Mouse (Mus musculus): Measurements from ENCODE around the gene Olfr305. TPM values are rescaled to one million over a fixed set of nuclear protein-coding genes. Genes with fewer than 3 reads are reported as not detected.

Olfr305 gene
- polyA plus RNA-seq, 1 experiment from 2014 or later, result not detected

Other genes starting within 250 kb of the Olfr305 start
- gene Vmn2r75, start 195.2 kb downstream of the Olfr305 start, polyA plus RNA-seq (2015; fragmentation: Nextera tagmentation; extraction: Ambion mirVana), result not detected in 2 replicates
- not detected in 2 replicates for gene Vmn2r76, start 120.6 kb downstream of the Olfr305 start, polyA plus RNA-seq (2015; fragmentation: Nextera tagmentation; extraction: Ambion mirVana)
- gene Olfr310, start 89.8 kb downstream of the Olfr305 start, polyA plus RNA-seq (2015; fragmentation: Nextera tagmentation; extraction: Ambion mirVana), result 0.12 TPM in 1 of 2 replicates, not detected in the other
- gene Olfr309, start 53.2 kb downstream of the Olfr305 start, polyA plus RNA-seq (2015; fragmentation: Nextera tagmentation; extraction: Ambion mirVana), result 0.08 and 0.17 TPM in 2 replicates
- gene Olfr308, start 41.3 kb downstream of the Olfr305 start, polyA plus RNA-seq (2015; fragmentation: Nextera tagmentation; extraction: Ambion mirVana), result not detected in 2 replicates
- gene Olfr307, start 29.3 kb downstream of the Olfr305 start, polyA plus RNA-seq (2015; fragmentation: Nextera tagmentation; extraction: Ambion mirVana), result not detected in 2 replicates
- not detected in 2 replicates for gene Olfr304, start 19.7 kb upstream of the Olfr305 start, polyA plus RNA-seq (2015; fragmentation: Nextera tagmentation; extraction: Ambion mirVana)
- not detected in 2 replicates for gene Olfr303, start 30.9 kb upstream of the Olfr305 start, polyA plus RNA-seq (2015; fragmentation: Nextera tagmentation; extraction: Ambion mirVana)
- gene Olfr301, start 36.9 kb upstream of the Olfr305 start, polyA plus RNA-seq (2015; fragmentation: Nextera tagmentation; extraction: Ambion mirVana), result 0.08 and 0.13 TPM in 2 replicates
- gene Olfr299, start 93.0 kb upstream of the Olfr305 start, polyA plus RNA-seq (2015; fragmentation: Nextera tagmentation; extraction: Ambion mirVana), result 0.19 TPM in 1 of 2 replicates, not detected in the other
- 0.43 TPM in 1 of 2 replicates, not detected in the other for gene Olfr298, start 125.6 kb upstream of the Olfr305 start, polyA plus RNA-seq (2015; fragmentation: Nextera tagmentation; extraction: Ambion mirVana)
- not detected in 2 replicates for gene Olfr297, start 153.0 kb upstream of the Olfr305 start, polyA plus RNA-seq (2015; fragmentation: Nextera tagmentation; extraction: Ambion mirVana)
- 0.07 TPM in 2 replicates for gene Olfr295, start 216.9 kb upstream of the Olfr305 start, polyA plus RNA-seq (2015; fragmentation: Nextera tagmentation; extraction: Ambion mirVana)
- gene Olfr294, start 249.7 kb upstream of the Olfr305 start, polyA plus RNA-seq (2015; fragmentation: Nextera tagmentation; extraction: Ambion mirVana), result not detected in 2 replicates

Measured in embryonic facial prominence, embryonic 15.5 days (tissue).